8 mouse cellular contexts compared by ENCODE assay signal in the genomic region with DNA sequence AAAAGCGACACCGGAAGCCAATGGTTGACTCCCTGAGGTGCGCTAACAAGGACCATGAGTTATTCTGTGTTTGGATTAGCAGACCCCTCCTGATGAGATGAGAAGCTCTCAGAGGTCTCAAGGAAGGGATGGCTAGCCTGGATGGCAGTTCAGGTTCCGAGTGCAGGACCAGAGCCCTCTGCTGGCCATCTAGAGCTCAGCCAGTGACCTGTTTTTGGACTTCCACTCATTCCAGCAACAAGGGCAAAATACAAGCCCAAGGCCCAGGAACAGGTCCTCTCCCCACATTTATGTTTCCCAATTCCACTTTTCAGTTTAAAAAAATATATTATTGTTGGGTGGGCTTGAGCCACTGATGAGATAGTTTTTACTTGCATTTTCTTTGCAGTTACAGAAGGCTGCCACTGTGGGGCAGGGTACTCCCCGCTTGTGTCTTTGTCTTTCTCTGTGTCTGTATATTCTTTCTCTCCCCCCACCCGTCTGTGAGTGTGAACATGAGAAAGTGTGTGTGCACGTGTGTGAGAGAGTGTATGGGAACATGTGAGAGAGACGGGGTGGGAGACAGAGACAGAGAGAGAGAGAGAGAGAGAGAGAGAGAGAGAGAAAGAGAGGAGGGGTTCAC. TPM values are rescaled to one million over a fixed set of nuclear protein-coding genes. Genes with fewer than 3 reads are reported as not detected.
DNase-seq lines count a peak whose midpoint lies in the region; ATAC-seq and TF ChIP-seq lines count a peak whose summit lies in the region.

No protein-coding gene starts in this region.

- peak; percentile 56; the same call in 1 of the 2 replicates for ATAC-seq in heart, postnatal 0 days (ENCODE audit: insufficient read depth, low read depth)

- H3K36me3 ChIP-seq in heart, postnatal 0 days (replicated peaks; ENCODE audit: control insufficient read depth, insufficient read depth, low read length): no peaks in the 10 kb centered on the region
- no peaks in the 10 kb centered on the region for H3K36me3 ChIP-seq in megakaryocyte, embryonic 14.5 days (replicated peaks; ENCODE audit: low read length)
- no peaks in the 10 kb centered on the region for H3K36me3 ChIP-seq in splenic B cell, adult 2 months (ENCODE audit: control insufficient read depth, insufficient read depth, low read length, poor library complexity, severe bottlenecking)

- peak; percentile 68 for TF ChIP-seq CTCF in heart, postnatal 0 days (IDR thresholded peaks at IDR 0.05; ENCODE audit: low read depth)

- DNase-seq in adrenal gland, adult 18-20 months (ENCODE audit: low spot score in 2 of 2): peak; percentile 21 to 38
- DNase-seq in adrenal gland, postnatal 4 days (ENCODE audit: low spot score in 2 of 2): no peak
- peak; percentile 36 for DNase-seq in MEL-GATA-1-ER (ENCODE audit: extremely low read depth, low read depth)
- DNase-seq in embryo, embryonic 10 days (ENCODE audit: low spot score): peak; percentile 88
- DNase-seq in heart, postnatal 0 days (ENCODE audit: low spot score): peak; percentile 72
- DNase-seq in kidney, postnatal 25 days: peak; percentile 58 to 68
- DNase-seq in splenic B cell, adult 2 months (ENCODE audit: low read depth, low spot score): peak; percentile 70

- H3K4me2 ChIP-seq in heart, postnatal 0 days (ENCODE audit: low read depth, low read length): peak overlapping the region; percentile 54

- H3K9me3 ChIP-seq in heart, postnatal 0 days (replicated peaks; ENCODE audit: control insufficient read depth, low read length): no peaks in the 10 kb centered on the region
- H3K9me3 ChIP-seq in megakaryocyte, embryonic 14.5 days: no peaks in the 10 kb centered on the region

- TF ChIP-seq EP300 in heart, postnatal 0 days (IDR thresholded peaks at IDR 0.05; ENCODE audit: low read depth): no peak

- peak overlapping the region; percentile 38; the same call in 1 of the 2 replicates for H3K9ac ChIP-seq in heart, postnatal 0 days (replicated peaks; ENCODE audit: low read depth, low read length)

- 0 out of 2 replicates have a peak, but pooled peaks cover 6% of the 10 kb centered on the region for H3K27me3 ChIP-seq in heart, postnatal 0 days (ENCODE audit: control insufficient read depth, insufficient read depth, low read length)
- peaks cover 52% of the 10 kb centered on the region for H3K27me3 ChIP-seq in megakaryocyte, embryonic 14.5 days (replicated peaks)
- no peaks in the 10 kb centered on the region for H3K27me3 ChIP-seq in splenic B cell, adult 2 months (ENCODE audit: control insufficient read depth, insufficient read depth, low read length, poor library complexity, severe bottlenecking)

- peaks cover 18% of the 10 kb centered on the region; the same call in 1 of the 2 replicates for H3K4me1 ChIP-seq in heart, postnatal 0 days (ENCODE audit: control insufficient read depth, insufficient read depth)
- peaks cover 18% of the 10 kb centered on the region for H3K4me1 ChIP-seq in megakaryocyte, embryonic 14.5 days

- peak overlapping the region; percentile 35 for H3K4me3 ChIP-seq in heart, postnatal 0 days (ENCODE audit: low read depth, low read length)
- H3K4me3 ChIP-seq in megakaryocyte, embryonic 14.5 days (replicated peaks): peak overlapping the region; percentile 62

- WGBS in heart, postnatal 0 days: 6% methylated on average over 8 of the region's 8 CpGs

- no peak overlapping the region; the same call in 1 of the 2 replicates for H3K27ac ChIP-seq in heart, postnatal 0 days (ENCODE audit: low read depth)

RNA-seq across cellular contexts. Expression of a gene that starts 12.9 kb away (rescaled TPM):
- total RNA-seq in adrenal gland, adult 18-20 months (2021): under 1 TPM; 0.13 to 0.17 TPM
- 1 to 10 TPM; 1.8 to 3.6 TPM for total RNA-seq in adrenal gland, postnatal 4 days (2021)
- 12.0 and 14.3 TPM in 2 replicates for total RNA-seq in heart, postnatal 0 days (2014; rRNA removed; ENCODE audit: low replicate concordance)
- 9.0 and 9.7 TPM in 2 replicates for polyA plus RNA-seq in heart, postnatal 0 days (2015; fragmentation: Nextera tagmentation; extraction: Ambion mirVana)
- 0.09 TPM in 1 of 2 replicates, not detected in the other for polyA plus RNA-seq in megakaryocyte, embryonic 14.5 days (2012; ENCODE audit: insufficient read depth, low replicate concordance)

Comparison
In these comparisons a context has a peak if more than half of its experiments do, and no peak if none do; other contexts are left out.
1. DNase-seq: peak in adrenal gland, adult 18-20 months (2 of 2), MEL-GATA-1-ER (single experiment), embryo, embryonic 10 days (single experiment), heart, postnatal 0 days (single experiment), kidney, postnatal 25 days (2 of 2) and splenic B cell, adult 2 months (single experiment); none in adrenal gland, postnatal 4 days (0 of 2).